Mouse (Mus musculus): ENCODE results near the gene Enpep. TPM values are rescaled to one million over a fixed set of nuclear protein-coding genes. Genes with fewer than 3 reads are reported as not detected.
A peak's percentile ranks its signal among the peaks of the same experiment; 100 is the strongest.

The Enpep gene
- polyA plus RNA-seq, 1 experiment = 1.5 TPM

DNA sequence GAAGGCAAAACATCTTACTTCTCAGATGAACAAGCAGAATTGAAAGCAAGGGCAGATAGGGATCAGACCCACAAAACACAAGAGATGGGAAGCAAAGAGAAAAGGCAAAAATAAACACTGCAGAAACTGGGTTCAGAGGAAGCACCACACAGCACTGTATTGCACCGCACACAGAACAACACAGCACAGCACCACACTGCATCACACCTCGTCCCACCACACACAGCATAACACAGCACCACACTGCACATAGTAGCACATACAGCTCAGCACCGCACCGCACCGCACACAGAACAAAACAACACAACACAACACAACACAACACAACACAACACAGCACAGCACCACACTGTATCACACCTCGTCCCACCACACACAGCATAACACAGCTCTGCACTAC, 1.1 kb downstream of the Enpep start:
- Histone ChIP-seq H3K4me1 (ENCODE audit: control insufficient read depth, insufficient read depth, low read length) (peaks cover 2% of the 10 kb centered on the region; the same call in 1 of the 2 replicates), H3K4me3 (replicated peaks; ENCODE audit: control insufficient read depth, low read depth, low read length) (peak overlapping the region; percentile 25), H3K27ac (ENCODE audit: control insufficient read depth, insufficient read depth, low read depth, low read length, poor library complexity) (no peak overlapping the region)
- no peak for TF ChIP-seq POLR2A (IDR thresholded peaks at IDR 0.05; ENCODE audit: borderline replicate concordance, control insufficient read depth, low read depth, low read length)
- no peak for TF ChIP-seq CTCF (IDR thresholded peaks at IDR 0.05; ENCODE audit: control insufficient read depth, insufficient read depth, low read length)
- WGBS = 81% methylated on average over 6 of the region's 6 CpGs

DNA sequence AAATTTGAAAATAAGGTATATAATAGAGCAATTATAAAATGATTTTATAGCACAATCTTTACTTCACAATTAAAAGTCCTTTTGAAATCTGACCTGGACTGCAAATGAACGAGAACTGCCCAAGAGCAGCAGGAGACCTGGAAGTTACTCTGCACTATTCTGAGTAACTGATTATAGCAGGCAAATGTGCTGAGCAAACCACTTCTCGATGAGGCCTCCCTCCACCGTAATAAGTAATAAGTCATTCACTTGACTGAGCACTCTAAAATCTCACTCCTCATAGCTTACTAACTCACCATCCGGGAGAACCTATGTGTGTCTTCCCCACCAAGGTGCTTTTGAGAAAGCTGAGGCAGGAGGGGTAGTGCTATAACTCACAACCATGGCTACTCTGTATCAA, 4.5 kb downstream of the Enpep start:
- TF ChIP-seq POLR2A (IDR thresholded peaks at IDR 0.05; ENCODE audit: borderline replicate concordance, control insufficient read depth, low read depth, low read length) (no peak), CTCF (IDR thresholded peaks at IDR 0.05; ENCODE audit: control insufficient read depth, insufficient read depth, low read length) (no peak)
- no peak overlapping the region for H3K4me3 ChIP-seq (replicated peaks; ENCODE audit: control insufficient read depth, low read depth, low read length)
- H3K4me1 ChIP-seq (ENCODE audit: control insufficient read depth, insufficient read depth, low read length) = peaks cover 2% of the 10 kb centered on the region; the same call in 1 of the 2 replicates
- H3K27ac ChIP-seq (ENCODE audit: control insufficient read depth, insufficient read depth, low read depth, low read length, poor library complexity) = no peak overlapping the region
- 78% methylated on average over 4 of the region's 4 CpGs for WGBS

DNA sequence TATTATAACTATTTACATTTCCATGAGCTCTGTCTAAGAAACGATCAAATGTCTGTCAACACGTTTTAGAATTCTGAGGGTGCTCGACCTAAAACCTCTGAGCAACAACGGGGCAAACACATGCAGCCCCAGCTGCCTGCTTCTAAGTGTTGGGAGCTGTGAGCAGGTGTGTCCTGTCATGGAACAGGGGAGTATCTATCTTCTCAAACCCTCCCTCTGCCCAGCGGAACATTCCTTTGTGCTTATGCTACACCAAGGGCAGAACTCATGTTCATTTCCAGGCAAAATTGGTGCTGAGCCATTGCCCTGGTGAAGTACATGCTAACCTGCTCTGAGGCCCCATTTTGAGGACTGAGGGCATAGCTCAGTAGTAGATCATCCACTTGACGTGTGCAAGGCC, 10.9 kb downstream of the Enpep start:
- Histone ChIP-seq H3K4me1 (ENCODE audit: control insufficient read depth, insufficient read depth, low read length) (no peaks in the 10 kb centered on the region), H3K4me3 (replicated peaks; ENCODE audit: control insufficient read depth, low read depth, low read length) (no peak overlapping the region)
- WGBS = 71% methylated on average over 6 of the region's 6 CpGs

DNA sequence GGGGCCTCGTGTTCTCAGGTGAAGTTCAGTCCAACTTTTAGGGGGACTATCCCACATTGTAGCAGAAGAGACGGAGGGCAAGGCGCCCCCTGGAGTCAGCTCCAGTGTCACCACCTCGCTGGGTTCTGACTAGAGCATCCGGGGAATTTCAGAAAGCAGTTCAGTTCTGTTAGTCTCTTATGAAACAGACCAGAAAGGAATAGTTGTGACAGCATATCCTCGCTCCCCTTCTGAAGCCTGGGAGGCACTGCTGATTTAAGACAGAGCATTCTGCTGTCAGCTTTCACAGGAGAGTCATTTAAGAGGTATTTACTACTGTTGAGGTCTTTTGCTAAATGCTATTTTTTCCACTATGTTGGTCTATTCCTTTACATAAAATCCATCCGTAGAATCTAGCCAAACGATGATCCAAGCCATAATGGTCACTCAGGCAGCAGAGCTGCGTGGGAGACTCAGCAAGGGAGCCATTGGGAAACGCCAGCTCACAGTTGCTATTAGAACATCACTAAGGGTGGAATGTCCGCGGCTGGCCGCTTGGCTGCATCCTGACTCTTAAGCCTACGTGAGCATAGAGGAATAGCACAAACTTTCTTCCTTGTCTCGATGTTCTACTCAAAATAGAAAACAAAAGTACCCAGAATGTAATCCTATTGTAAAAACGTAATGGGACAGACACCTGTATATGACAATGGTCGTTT, 15.3 kb downstream of the Enpep start:
- WGBS = 79% methylated on average over 17 of the region's 17 CpGs
- TF ChIP-seq CTCF (IDR thresholded peaks at IDR 0.05; ENCODE audit: control insufficient read depth, insufficient read depth, low read length) (no peak), POLR2A (IDR thresholded peaks at IDR 0.05; ENCODE audit: borderline replicate concordance, control insufficient read depth, low read depth, low read length) (no peak)
- H3K27ac ChIP-seq (ENCODE audit: control insufficient read depth, insufficient read depth, low read depth, low read length, poor library complexity) = no peak overlapping the region
- no peaks in the 10 kb centered on the region for H3K4me1 ChIP-seq (ENCODE audit: control insufficient read depth, insufficient read depth, low read length)
- H3K4me3 ChIP-seq (replicated peaks; ENCODE audit: control insufficient read depth, low read depth, low read length) = no peak overlapping the region

More for the DNA sequence above, 10.9 kb downstream of the Enpep start:
- TF ChIP-seq CTCF (IDR thresholded peaks at IDR 0.05; ENCODE audit: control insufficient read depth, insufficient read depth, low read length) (no peak), POLR2A (IDR thresholded peaks at IDR 0.05; ENCODE audit: borderline replicate concordance, control insufficient read depth, low read depth, low read length) (no peak)
- no peak overlapping the region for H3K27ac ChIP-seq (ENCODE audit: control insufficient read depth, insufficient read depth, low read depth, low read length, poor library complexity)

DNA sequence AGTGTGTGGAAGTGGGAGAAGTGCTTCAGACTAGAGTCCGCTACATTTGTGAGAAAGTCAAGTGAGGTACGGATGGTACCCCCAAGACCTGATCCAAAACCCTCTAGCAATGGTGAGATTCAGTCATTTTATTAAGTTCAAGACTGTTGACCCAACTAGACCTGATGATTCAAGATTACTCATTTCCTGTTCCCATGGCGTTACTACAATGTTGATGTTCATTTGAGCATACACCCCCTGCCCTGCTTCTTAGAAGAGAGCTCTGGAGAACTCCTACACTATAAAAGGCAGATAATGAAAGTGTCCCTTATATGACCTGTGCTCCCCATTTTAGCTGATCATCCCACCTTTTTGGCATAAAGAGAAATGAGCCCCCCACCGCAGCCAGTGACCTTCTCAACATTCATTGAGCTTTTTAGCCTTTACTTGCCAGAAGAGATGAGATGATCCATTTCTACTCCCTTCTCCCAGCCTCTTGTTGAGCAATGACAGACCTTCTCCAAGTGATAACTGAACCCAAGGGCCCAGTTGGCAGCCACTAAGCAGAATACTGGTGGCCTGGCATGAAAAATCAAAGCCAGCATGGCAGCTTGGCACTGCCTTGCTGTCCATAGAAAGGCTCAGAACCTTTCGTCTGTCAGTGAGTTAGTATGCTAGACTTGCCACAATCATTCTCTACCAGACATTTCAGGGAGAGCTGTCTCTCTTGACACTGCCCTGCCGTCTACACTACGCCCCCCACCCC, 18.7 kb downstream of the Enpep start:
- Histone ChIP-seq H3K4me1 (ENCODE audit: control insufficient read depth, insufficient read depth, low read length) (no peaks in the 10 kb centered on the region), H3K4me3 (replicated peaks; ENCODE audit: control insufficient read depth, low read depth, low read length) (no peak overlapping the region), H3K27ac (ENCODE audit: control insufficient read depth, insufficient read depth, low read depth, low read length, poor library complexity) (no peak overlapping the region)
- TF ChIP-seq POLR2A (IDR thresholded peaks at IDR 0.05; ENCODE audit: borderline replicate concordance, control insufficient read depth, low read depth, low read length) (no peak), CTCF (IDR thresholded peaks at IDR 0.05; ENCODE audit: control insufficient read depth, insufficient read depth, low read length) (no peak)
- 79% methylated on average over 7 of the region's 7 CpGs for WGBS

DNA sequence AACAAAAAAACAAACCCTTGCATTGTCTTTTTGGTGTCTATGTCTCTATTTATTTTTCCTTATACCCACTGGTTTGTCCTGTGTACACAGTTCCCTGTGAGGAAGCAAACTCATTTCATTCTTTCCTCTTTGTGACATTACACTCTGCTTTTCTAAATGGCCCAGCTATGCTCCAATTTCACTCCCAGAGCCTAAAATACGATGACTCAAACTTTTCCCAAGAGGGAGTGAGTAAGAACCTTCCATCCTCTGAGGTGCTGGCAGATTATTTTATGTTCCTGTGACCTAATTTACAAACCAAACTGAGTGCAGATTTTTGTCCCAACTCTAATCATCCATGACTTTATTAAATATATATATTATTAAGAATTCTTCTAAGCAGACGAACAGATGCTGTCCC, 19.3 kb downstream of the Enpep start:
- TF ChIP-seq POLR2A (IDR thresholded peaks at IDR 0.05; ENCODE audit: borderline replicate concordance, control insufficient read depth, low read depth, low read length) = no peak
- no peak for TF ChIP-seq CTCF (IDR thresholded peaks at IDR 0.05; ENCODE audit: control insufficient read depth, insufficient read depth, low read length)
- no peak overlapping the region for H3K4me3 ChIP-seq (replicated peaks; ENCODE audit: control insufficient read depth, low read depth, low read length)
- no peak overlapping the region for H3K27ac ChIP-seq (ENCODE audit: control insufficient read depth, insufficient read depth, low read depth, low read length, poor library complexity)
- H3K4me1 ChIP-seq (ENCODE audit: control insufficient read depth, insufficient read depth, low read length) = no peaks in the 10 kb centered on the region; the same call in 1 of the 2 replicates
- 72% methylated on average over 2 of the region's 2 CpGs for WGBS

DNA sequence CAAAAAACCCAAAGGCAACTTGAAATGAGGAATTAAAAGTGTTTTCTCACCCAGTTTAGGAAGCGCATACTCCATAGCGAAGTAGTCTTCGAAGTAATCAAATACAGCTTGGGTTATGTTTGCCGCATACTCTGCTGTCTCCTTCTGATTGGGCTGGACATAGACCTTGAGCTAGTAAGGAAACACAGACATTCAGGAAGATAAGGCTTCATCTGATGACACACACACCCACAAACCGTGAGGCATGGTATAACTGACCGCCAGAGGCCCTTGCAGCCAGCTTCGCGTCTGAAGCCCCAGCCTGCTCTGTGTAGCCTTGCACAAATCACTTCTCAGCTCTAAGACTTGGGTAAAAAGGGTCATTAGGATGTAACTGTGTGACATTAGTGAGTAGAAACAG, 20.0 kb downstream of the Enpep start:
- 89% methylated on average over 8 of the region's 8 CpGs for WGBS
- TF ChIP-seq CTCF (IDR thresholded peaks at IDR 0.05; ENCODE audit: control insufficient read depth, insufficient read depth, low read length) = no peak
- TF ChIP-seq POLR2A (IDR thresholded peaks at IDR 0.05; ENCODE audit: borderline replicate concordance, control insufficient read depth, low read depth, low read length) = no peak
- Histone ChIP-seq H3K27ac (ENCODE audit: control insufficient read depth, insufficient read depth, low read depth, low read length, poor library complexity) (no peak overlapping the region), H3K4me1 (ENCODE audit: control insufficient read depth, insufficient read depth, low read length) (no peaks in the 10 kb centered on the region; the same call in 1 of the 2 replicates), H3K4me3 (replicated peaks; ENCODE audit: control insufficient read depth, low read depth, low read length) (no peak overlapping the region)

DNA sequence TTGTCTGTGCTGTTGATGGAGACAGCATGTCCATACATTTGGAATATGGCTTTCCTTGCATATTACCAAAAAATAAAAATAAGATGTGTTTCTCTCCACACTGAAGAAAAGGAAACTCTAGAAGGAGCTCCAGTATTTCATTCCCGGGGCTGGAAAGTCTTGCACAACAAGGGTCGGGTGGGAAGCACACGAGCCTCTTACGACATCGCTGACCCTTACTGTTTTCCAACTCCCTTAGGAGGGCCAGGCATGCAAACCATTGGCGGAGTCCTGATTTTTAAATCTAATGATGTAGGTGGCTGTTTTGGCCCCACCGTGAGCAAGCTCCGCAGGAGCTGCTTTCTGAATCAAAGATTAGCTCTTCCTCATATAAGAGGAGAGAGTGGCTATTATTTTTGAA, 20.6 kb downstream of the Enpep start:
- Histone ChIP-seq H3K27ac (ENCODE audit: control insufficient read depth, insufficient read depth, low read depth, low read length, poor library complexity) (no peak overlapping the region), H3K4me1 (ENCODE audit: control insufficient read depth, insufficient read depth, low read length) (no peaks in the 10 kb centered on the region; the same call in 1 of the 2 replicates), H3K4me3 (replicated peaks; ENCODE audit: control insufficient read depth, low read depth, low read length) (no peak overlapping the region)
- 65% methylated on average over 8 of the region's 8 CpGs for WGBS
- no peak for TF ChIP-seq CTCF (IDR thresholded peaks at IDR 0.05; ENCODE audit: control insufficient read depth, insufficient read depth, low read length)
- TF ChIP-seq POLR2A (IDR thresholded peaks at IDR 0.05; ENCODE audit: borderline replicate concordance, control insufficient read depth, low read depth, low read length) = no peak
